Mouse (Mus musculus): ENCODE results near the gene Abcc8. TPM values are rescaled to one million over a fixed set of nuclear protein-coding genes. Genes with fewer than 3 reads are reported as not detected.
"Not testable (repeated sequence)": the region's sequence is repeated elsewhere in the genome, so short reads cannot be mapped to it uniquely, and the experiment has no call there.

Abcc8 gene
- polyA plus RNA-seq, 1 experiment from 2014 or later: 32.3 TPM

DNA sequence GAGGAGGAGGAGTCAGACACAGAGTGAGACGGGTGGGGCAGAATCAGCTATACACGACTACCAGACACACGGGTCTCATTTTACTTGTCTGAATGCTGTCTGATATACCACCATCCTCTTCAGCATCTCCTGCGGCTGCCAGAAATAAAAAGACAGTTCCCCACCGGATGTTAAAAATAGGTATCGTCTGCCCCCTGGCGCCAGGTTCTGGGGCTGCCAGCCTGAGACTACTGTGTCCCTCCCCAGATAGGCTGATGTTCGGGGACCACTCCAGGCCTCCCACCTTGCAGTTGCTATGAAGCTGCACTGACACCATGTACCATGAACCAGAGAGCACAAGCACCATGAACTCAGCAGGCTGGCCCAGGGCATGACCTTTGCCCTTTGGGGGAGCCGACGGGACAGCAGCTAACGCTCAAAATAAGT, 24.2 kb upstream of the Abcc8 start:
- no peak overlapping the region for H3K9ac ChIP-seq (ENCODE audit: low read length)
- H3K27me3 ChIP-seq (ENCODE audit: control insufficient read depth, insufficient read depth, low read length): peaks cover 5% of the 10 kb centered on the region; the same call in 1 of the 2 replicates
- no peaks in the 10 kb centered on the region for H3K4me1 ChIP-seq (ENCODE audit: control insufficient read depth, insufficient read depth, low read length)
- no peaks in the 10 kb centered on the region for H3K9me3 ChIP-seq (replicated peaks; ENCODE audit: control insufficient read depth, low read length)
- H3K4me3 ChIP-seq (ENCODE audit: low read length): no peak overlapping the region
- 43% methylated on average over 11 of the region's 11 CpGs for WGBS
- no peak overlapping the region for H3K4me2 ChIP-seq (ENCODE audit: low read depth, low read length)
- H3K36me3 ChIP-seq (ENCODE audit: control insufficient read depth, insufficient read depth): no peaks in the 10 kb centered on the region
- H3K27ac ChIP-seq (ENCODE audit: low read length): no peak overlapping the region
- ATAC-seq (replicated peaks; ENCODE audit: extremely low read depth, insufficient read depth, low FRiP score): no peak

DNA sequence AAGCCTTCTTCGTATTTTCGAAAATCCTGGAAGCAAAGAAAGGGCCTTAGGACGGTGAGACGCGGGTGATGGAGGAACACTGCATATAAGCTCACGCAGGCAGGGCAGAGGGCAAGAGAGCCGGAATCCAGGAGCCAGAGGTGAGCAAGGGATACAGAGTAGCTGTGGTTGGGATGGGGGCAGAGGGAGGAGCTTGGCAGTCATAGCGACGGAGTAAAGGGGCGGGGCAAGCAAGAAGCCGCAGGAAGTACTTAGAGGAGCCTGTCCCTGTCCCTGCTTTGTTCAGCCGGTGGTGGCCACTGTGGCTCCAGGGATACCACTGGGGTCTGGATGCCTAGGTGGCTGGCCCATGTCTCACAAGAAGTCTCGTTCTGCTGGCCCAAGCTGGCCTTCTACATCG, 21.8 kb upstream of the Abcc8 start:
- H3K9me3 ChIP-seq (replicated peaks; ENCODE audit: control insufficient read depth, low read length): no peaks in the 10 kb centered on the region
- 29% methylated on average over 14 of the region's 14 CpGs for WGBS
- no peaks in the 10 kb centered on the region for H3K27me3 ChIP-seq (ENCODE audit: control insufficient read depth, insufficient read depth, low read length)
- no peaks in the 10 kb centered on the region for H3K4me1 ChIP-seq (ENCODE audit: control insufficient read depth, insufficient read depth, low read length)
- H3K9ac ChIP-seq (ENCODE audit: low read length): no peak overlapping the region
- ATAC-seq (replicated peaks; ENCODE audit: extremely low read depth, insufficient read depth, low FRiP score): no peak
- H3K4me3 ChIP-seq (ENCODE audit: low read length): no peak overlapping the region
- H3K36me3 ChIP-seq (ENCODE audit: control insufficient read depth, insufficient read depth): no peaks in the 10 kb centered on the region
- H3K4me2 ChIP-seq (ENCODE audit: low read depth, low read length): no peak overlapping the region
- no peak overlapping the region for H3K27ac ChIP-seq (ENCODE audit: low read length)

DNA sequence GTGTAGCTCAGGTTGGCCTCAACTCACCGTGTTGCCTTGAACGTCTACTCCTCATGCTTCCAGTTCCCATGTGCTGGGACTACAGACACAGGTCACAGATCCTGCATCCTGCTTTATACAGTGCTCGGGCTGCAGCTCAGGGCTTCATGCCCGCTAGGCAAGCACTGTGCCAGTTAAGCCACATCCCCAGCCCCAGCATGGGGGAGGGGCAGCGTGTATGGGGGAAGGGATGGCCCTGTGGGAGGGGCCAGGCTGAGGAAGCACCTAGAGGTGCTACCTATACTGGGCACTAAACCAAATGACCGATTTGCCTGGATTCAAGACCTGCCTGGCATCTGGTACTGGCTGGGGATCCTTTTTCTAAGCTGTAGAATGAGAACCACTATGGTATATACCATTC, 20.2 kb upstream of the Abcc8 start:
- Histone ChIP-seq H3K4me3 (ENCODE audit: low read length) (no peak overlapping the region), H3K36me3 (ENCODE audit: control insufficient read depth, insufficient read depth) (no peaks in the 10 kb centered on the region), H3K9ac (ENCODE audit: low read length) (no peak overlapping the region), H3K27ac (ENCODE audit: low read length) (no peak overlapping the region), H3K27me3 (ENCODE audit: control insufficient read depth, insufficient read depth, low read length) (no peaks in the 10 kb centered on the region), H3K9me3 (replicated peaks; ENCODE audit: control insufficient read depth, low read length) (no peaks in the 10 kb centered on the region), H3K4me2 (ENCODE audit: low read depth, low read length) (no peak overlapping the region), H3K4me1 (ENCODE audit: control insufficient read depth, insufficient read depth, low read length) (no peaks in the 10 kb centered on the region)
- 66% methylated on average over 6 of the region's 6 CpGs for WGBS
- no peak for ATAC-seq (replicated peaks; ENCODE audit: extremely low read depth, insufficient read depth, low FRiP score)

DNA sequence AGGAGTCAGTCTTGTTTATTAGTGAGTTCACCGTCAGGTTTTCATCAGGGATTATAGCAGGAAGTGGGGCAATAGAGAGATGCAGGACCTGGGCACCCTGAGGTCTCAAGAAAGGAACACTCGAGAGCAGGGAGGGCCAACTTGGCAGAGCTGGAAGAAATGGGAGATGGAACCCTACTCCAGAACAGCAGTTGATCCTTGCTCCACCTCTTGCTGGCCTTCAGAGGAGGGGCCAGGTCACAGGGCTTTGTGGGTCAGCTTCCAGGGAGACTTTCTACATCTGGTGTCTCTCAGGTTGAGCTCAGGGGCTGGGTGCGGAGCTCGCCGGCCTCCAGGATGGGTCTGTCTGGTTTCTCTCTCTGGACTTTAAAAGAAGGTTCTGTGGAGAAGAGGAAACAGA, 15.5 kb upstream of the Abcc8 start:
- no peaks in the 10 kb centered on the region for H3K36me3 ChIP-seq (ENCODE audit: control insufficient read depth, insufficient read depth)
- no peaks in the 10 kb centered on the region for H3K9me3 ChIP-seq (replicated peaks; ENCODE audit: control insufficient read depth, low read length)
- no peak overlapping the region for H3K27ac ChIP-seq (ENCODE audit: low read length)
- 84% methylated on average over 5 of the region's 5 CpGs for WGBS
- no peak overlapping the region for H3K4me2 ChIP-seq (ENCODE audit: low read depth, low read length)
- no peak overlapping the region for H3K9ac ChIP-seq (ENCODE audit: low read length)
- ATAC-seq (replicated peaks; ENCODE audit: extremely low read depth, insufficient read depth, low FRiP score): no peak
- H3K4me1 ChIP-seq (ENCODE audit: control insufficient read depth, insufficient read depth, low read length): peaks cover 3% of the 10 kb centered on the region; the same call in 1 of the 2 replicates
- no peak overlapping the region for H3K4me3 ChIP-seq (ENCODE audit: low read length)
- no peaks in the 10 kb centered on the region for H3K27me3 ChIP-seq (ENCODE audit: control insufficient read depth, insufficient read depth, low read length)

DNA sequence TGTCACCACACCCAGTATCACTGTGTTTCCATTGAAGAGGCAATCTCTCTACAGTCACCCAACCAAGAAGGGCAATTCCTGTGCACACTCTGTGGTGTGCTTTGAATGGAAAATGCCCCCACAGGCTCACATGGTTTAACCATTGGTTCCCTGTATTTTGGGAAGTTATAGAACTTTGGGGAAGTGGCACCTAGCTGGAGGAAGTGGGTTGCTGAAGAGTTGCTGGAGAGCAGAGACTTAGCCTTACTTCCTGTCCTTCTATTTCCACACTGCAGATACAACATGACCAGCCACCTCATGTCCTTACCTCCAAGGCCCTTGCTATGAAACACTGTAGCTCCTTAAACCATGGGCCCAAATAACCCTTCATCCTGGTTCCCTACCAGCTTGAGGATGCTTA, 4.4 kb upstream of the Abcc8 start:
- Histone ChIP-seq H3K4me3 (ENCODE audit: low read length) (no peak overlapping the region), H3K4me2 (ENCODE audit: low read depth, low read length) (no peak overlapping the region), H3K27ac (ENCODE audit: low read length) (no peak overlapping the region), H3K4me1 (ENCODE audit: control insufficient read depth, insufficient read depth, low read length) (no peaks in the 10 kb centered on the region), H3K9me3 (replicated peaks; ENCODE audit: control insufficient read depth, low read length) (no peaks in the 10 kb centered on the region), H3K9ac (ENCODE audit: low read length) (no peak overlapping the region), H3K27me3 (ENCODE audit: control insufficient read depth, insufficient read depth, low read length) (peaks cover 24% of the 10 kb centered on the region), H3K36me3 (ENCODE audit: control insufficient read depth, insufficient read depth) (no peaks in the 10 kb centered on the region)
- ATAC-seq (replicated peaks; ENCODE audit: extremely low read depth, insufficient read depth, low FRiP score): no peak

DNA sequence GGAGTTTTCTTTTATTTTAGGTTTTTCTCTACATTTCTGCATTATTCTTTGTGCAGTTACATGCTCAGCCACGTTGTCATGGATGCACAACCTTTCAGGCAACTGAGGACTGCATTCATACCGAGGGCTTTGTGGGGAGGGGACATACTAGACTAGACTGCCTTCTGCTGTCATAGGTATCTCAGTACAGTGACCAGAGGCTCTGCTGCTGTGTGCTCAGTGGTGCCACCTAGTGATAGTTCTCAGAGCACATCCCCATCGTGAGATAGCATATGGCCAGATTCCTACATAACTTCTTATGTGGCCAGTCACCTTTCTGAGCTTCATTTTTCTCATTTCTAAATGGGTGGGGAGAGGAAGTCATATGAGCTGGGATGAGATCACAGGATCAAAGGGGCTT, 1.8 kb upstream of the Abcc8 start:
- H3K4me1 ChIP-seq (ENCODE audit: control insufficient read depth, insufficient read depth, low read length): no peaks in the 10 kb centered on the region
- no peak overlapping the region for H3K4me2 ChIP-seq (ENCODE audit: low read depth, low read length)
- ATAC-seq (replicated peaks; ENCODE audit: extremely low read depth, insufficient read depth, low FRiP score): no peak
- no peak overlapping the region for H3K4me3 ChIP-seq (ENCODE audit: low read length)
- peaks cover 42% of the 10 kb centered on the region for H3K27me3 ChIP-seq (ENCODE audit: control insufficient read depth, insufficient read depth, low read length)
- no peak overlapping the region for H3K9ac ChIP-seq (ENCODE audit: low read length)
- no peaks in the 10 kb centered on the region for H3K36me3 ChIP-seq (ENCODE audit: control insufficient read depth, insufficient read depth)
- no peak overlapping the region for H3K27ac ChIP-seq (ENCODE audit: low read length)
- H3K9me3 ChIP-seq (replicated peaks; ENCODE audit: control insufficient read depth, low read length): no peaks in the 10 kb centered on the region
- WGBS: 5% methylated on average over 3 of the region's 3 CpGs

DNA sequence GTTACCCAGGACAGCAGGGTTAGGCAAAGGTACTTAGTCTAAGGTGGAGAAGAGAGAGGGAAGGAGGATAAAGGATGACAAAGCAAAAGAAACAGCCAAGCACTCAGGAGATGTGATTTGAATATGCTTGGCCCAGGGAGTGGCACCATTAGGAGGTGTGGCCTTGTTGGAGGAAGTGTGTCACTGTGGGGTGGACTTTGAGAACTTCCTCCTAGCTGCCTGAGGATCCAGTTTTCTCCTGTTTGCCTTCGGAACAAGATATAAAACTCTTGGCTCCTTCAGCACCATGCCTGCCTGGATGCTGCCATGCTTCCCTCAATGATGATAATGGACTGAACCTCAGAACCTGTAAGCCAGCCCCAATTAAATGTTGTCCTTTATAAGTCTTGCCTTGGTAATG, 10.9 kb downstream of the Abcc8 start:
- ATAC-seq (replicated peaks; ENCODE audit: extremely low read depth, insufficient read depth, low FRiP score); H3K27me3 ChIP-seq (ENCODE audit: control insufficient read depth, insufficient read depth, low read length); H3K4me2 ChIP-seq (ENCODE audit: low read depth, low read length); H3K36me3 ChIP-seq (ENCODE audit: control insufficient read depth, insufficient read depth); H3K9me3 ChIP-seq (replicated peaks; ENCODE audit: control insufficient read depth, low read length); H3K27ac ChIP-seq (ENCODE audit: low read length); H3K4me3 ChIP-seq (ENCODE audit: low read length); H3K9ac ChIP-seq (ENCODE audit: low read length); H3K4me1 ChIP-seq (ENCODE audit: control insufficient read depth, insufficient read depth, low read length): not testable (repeated sequence)
- WGBS: 86% methylated on average over 1 of the region's 1 CpGs

DNA sequence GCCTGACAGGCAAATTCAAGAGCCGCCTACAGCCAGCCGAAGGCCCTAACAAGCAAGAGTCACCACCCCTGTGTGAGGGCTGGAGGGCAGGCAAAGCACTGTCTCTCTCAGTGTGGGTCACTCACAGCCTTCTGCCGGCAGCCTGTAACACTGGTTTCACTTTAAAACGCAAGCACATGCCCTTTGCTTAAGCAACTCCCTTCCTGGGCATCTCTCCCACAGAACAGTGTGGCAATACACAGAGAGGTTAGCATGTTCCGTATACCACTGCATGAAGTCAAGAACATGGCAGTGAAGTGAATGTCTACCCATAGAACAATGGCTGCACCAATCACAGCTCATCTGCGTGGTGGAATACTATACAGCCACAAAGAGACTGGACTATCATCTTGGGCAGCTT, 11.4 kb downstream of the Abcc8 start:
- Histone ChIP-seq H3K36me3 (ENCODE audit: control insufficient read depth, insufficient read depth) (no peaks in the 10 kb centered on the region), H3K4me2 (ENCODE audit: low read depth, low read length) (no peak overlapping the region), H3K9ac (ENCODE audit: low read length) (no peak overlapping the region), H3K27me3 (ENCODE audit: control insufficient read depth, insufficient read depth, low read length) (no peaks in the 10 kb centered on the region), H3K9me3 (replicated peaks; ENCODE audit: control insufficient read depth, low read length) (no peaks in the 10 kb centered on the region), H3K4me3 (ENCODE audit: low read length) (no peak overlapping the region), H3K27ac (ENCODE audit: low read length) (no peak overlapping the region), H3K4me1 (ENCODE audit: control insufficient read depth, insufficient read depth, low read length) (no peaks in the 10 kb centered on the region)
- ATAC-seq (replicated peaks; ENCODE audit: extremely low read depth, insufficient read depth, low FRiP score): no peak
- 83% methylated on average over 6 of the region's 6 CpGs for WGBS

DNA sequence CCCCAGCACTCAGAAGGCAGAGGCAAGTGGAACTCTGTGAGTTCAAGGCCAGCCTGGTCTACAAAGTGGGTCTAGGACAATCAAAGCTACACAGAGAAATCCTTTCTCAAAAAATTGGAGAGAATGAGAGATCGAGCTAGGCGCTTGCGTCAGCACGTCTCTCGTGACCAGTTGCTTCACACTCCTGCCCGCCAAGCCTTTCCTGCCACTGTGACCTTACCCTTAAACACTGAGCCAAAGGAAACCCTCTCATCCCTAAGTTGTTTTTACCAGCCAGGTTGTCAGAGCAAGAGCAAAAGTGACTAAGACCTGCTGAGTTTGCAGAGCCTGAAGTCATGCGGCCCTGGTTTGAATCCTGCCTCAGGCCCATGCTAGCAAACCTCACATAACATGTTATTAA, 11.9 kb downstream of the Abcc8 start:
- no peak for ATAC-seq (replicated peaks; ENCODE audit: extremely low read depth, insufficient read depth, low FRiP score)
- Histone ChIP-seq H3K9ac (ENCODE audit: low read length) (no peak overlapping the region), H3K4me1 (ENCODE audit: control insufficient read depth, insufficient read depth, low read length) (peaks cover under 1% of the 10 kb centered on the region), H3K36me3 (ENCODE audit: control insufficient read depth, insufficient read depth) (no peaks in the 10 kb centered on the region), H3K9me3 (replicated peaks; ENCODE audit: control insufficient read depth, low read length) (no peaks in the 10 kb centered on the region), H3K27me3 (ENCODE audit: control insufficient read depth, insufficient read depth, low read length) (no peaks in the 10 kb centered on the region), H3K4me3 (ENCODE audit: low read length) (no peak overlapping the region), H3K4me2 (ENCODE audit: low read depth, low read length) (no peak overlapping the region), H3K27ac (ENCODE audit: low read length) (no peak overlapping the region)
- WGBS: 85% methylated on average over 7 of the region's 7 CpGs

DNA sequence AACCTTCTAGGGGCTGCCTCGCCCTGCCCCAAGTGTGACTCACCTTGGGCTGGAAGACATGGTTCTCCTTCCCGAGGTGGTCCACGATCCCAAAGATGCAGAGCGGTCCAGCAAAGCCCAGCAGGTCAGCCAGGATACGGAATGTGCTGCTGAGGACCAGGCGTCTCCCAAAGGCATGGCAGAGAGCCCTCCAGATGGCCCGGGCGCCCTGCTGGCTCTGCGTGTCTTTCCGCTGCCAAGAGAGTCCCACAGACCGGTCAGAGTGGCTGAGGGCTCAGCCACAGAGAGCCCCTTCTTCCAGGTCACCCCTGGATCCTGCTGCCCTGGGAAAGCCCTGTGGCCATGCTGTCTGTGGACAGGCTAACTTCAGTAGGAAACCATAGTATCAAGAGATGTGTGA, 14.0 kb downstream of the Abcc8 start:
- 92% methylated on average over 11 of the region's 11 CpGs for WGBS
- no peak overlapping the region for H3K27ac ChIP-seq (ENCODE audit: low read length)
- H3K4me1 ChIP-seq (ENCODE audit: control insufficient read depth, insufficient read depth, low read length): peaks cover 9% of the 10 kb centered on the region
- H3K4me3 ChIP-seq (ENCODE audit: low read length): no peak overlapping the region
- no peaks in the 10 kb centered on the region for H3K9me3 ChIP-seq (replicated peaks; ENCODE audit: control insufficient read depth, low read length)
- H3K27me3 ChIP-seq (ENCODE audit: control insufficient read depth, insufficient read depth, low read length): no peaks in the 10 kb centered on the region
- no peak for ATAC-seq (replicated peaks; ENCODE audit: extremely low read depth, insufficient read depth, low FRiP score)
- no peak overlapping the region for H3K4me2 ChIP-seq (ENCODE audit: low read depth, low read length)
- no peaks in the 10 kb centered on the region for H3K36me3 ChIP-seq (ENCODE audit: control insufficient read depth, insufficient read depth)
- no peak overlapping the region for H3K9ac ChIP-seq (ENCODE audit: low read length)

Measured in heart, embryonic 16.5 days (tissue).